Mouse (Mus musculus) heart, embryonic 13.5 days (tissue): ENCODE measurements at regions not wholly inside any gene's neighbourhood (a gene's known extent, or its start where the extent isn't known, plus 50 kb on each side); places are given as distances from the start of the nearest gene placed in this dataset.

Experiments used
- ATAC-seq: fragments of 200-750 bp; cut with Nextera tagmentation; 2 replicates; pipeline ENCODE4 v1.8.0; 2017; ENCODE audit warnings: moderate TSS enrichment; ENCODE audit not compliant: insufficient number of reproducible peaks, low FRiP score, low TSS enrichment; ENCODE audit errors: extremely low read depth
- H3K27ac ChIP-seq: fragments of 300-500 bp; sonication (generic); replicated peaks from 2 replicates; pipeline ENCODE4 v1.5.1; 2015; ENCODE audit warnings: moderate library complexity, mild to moderate bottlenecking, inconsistent platforms
- H3K27me3 ChIP-seq: fragments of 300-500 bp; sonication (generic); replicated peaks from 2 replicates; pipeline ENCODE4 v1.6.1; 2015; ENCODE audit warnings: mild to moderate bottlenecking, inconsistent platforms
- H3K36me3 ChIP-seq: fragments of 300-500 bp; sonication (generic); 2 replicates; pipeline ENCODE4 v1.6.1; 2015; ENCODE audit warnings: mild to moderate bottlenecking, inconsistent platforms
- H3K4me1 ChIP-seq: fragments of 300-500 bp; sonication (generic); 2 replicates; pipeline ENCODE4 v1.6.1; 2015; ENCODE audit warnings: inconsistent platforms
- H3K4me2 ChIP-seq: fragments of 300-500 bp; sonication (generic); 2 replicates; pipeline ENCODE4 v1.6.1; 2015; ENCODE audit warnings: inconsistent platforms, mild to moderate bottlenecking, moderate library complexity
- H3K4me3 ChIP-seq: fragments of 300-500 bp; sonication (generic); 2 replicates; pipeline ENCODE4 v1.5.1; 2015; ENCODE audit warnings: moderate library complexity, mild to moderate bottlenecking, inconsistent platforms
- H3K9ac ChIP-seq: fragments of 300-500 bp; sonication (generic); 2 replicates; pipeline ENCODE4 v1.6.1; 2015; ENCODE audit warnings: inconsistent platforms, mild to moderate bottlenecking, moderate library complexity
- H3K9me3 ChIP-seq: fragments of 300-500 bp; sonication (generic); 2 replicates; pipeline ENCODE4 v1.6.1; 2016; ENCODE audit warnings: inconsistent platforms
- WGBS: fragments of 180-500 bp; shearing (Covaris S2); methylation state at CpG from one replicate; pipeline ENCODE4 v1.1.7; 2015; ENCODE audit warnings: mixed read lengths; 5-methylcytosine and 5-hydroxymethylcytosine counted together

- Histone ChIP-seq H3K27ac (no peak overlapping the region), H3K4me2 (no peak overlapping the region), H3K27me3 (peaks cover 10% of the 10 kb centered on the region; the same call in 1 of the 2 replicates), H3K4me1 (peaks cover 24% of the 10 kb centered on the region), H3K9me3 (no peaks in the 10 kb centered on the region), H3K36me3 (no peaks in the 10 kb centered on the region), H3K4me3 (no peak overlapping the region), H3K9ac (no peak overlapping the region)
- 71% methylated on average over 7 of the region's 7 CpGs for WGBS
- ATAC-seq = no peak
These were observed 123.1 kb downstream of the Sec61b start for GRCm38 (mm10) chr4:47597586-47597985.

GRCm38 (mm10) chr4:47598216-47598615, 123.8 kb downstream of the Sec61b start:
- ATAC-seq = no peak
- H3K4me1 ChIP-seq = peaks cover 24% of the 10 kb centered on the region
- no peaks in the 10 kb centered on the region for H3K9me3 ChIP-seq
- 30% methylated on average over 2 of the region's 2 CpGs for WGBS
- H3K27ac ChIP-seq = no peak overlapping the region
- no peak overlapping the region for H3K4me2 ChIP-seq
- H3K9ac ChIP-seq = no peak overlapping the region
- H3K36me3 ChIP-seq = no peaks in the 10 kb centered on the region
- no peak overlapping the region for H3K4me3 ChIP-seq
- H3K27me3 ChIP-seq = peaks cover 10% of the 10 kb centered on the region; the same call in 1 of the 2 replicates

- WGBS = 72% methylated on average over 10 of the region's 10 CpGs
- Histone ChIP-seq H3K27ac (no peak overlapping the region), H3K4me2 (no peak overlapping the region), H3K4me3 (no peak overlapping the region), H3K9me3 (no peaks in the 10 kb centered on the region), H3K27me3 (peaks cover 7% of the 10 kb centered on the region; the same call in 1 of the 2 replicates), H3K9ac (no peak overlapping the region), H3K36me3 (no peaks in the 10 kb centered on the region), H3K4me1 (peaks cover 28% of the 10 kb centered on the region)
- ATAC-seq = no peak
These were observed 127.0 kb downstream of the Sec61b start for GRCm38 (mm10) chr4:47601301-47602070.

GRCm38 (mm10) chr4:47603378-47603777, 128.9 kb downstream of the Sec61b start:
- H3K9me3 ChIP-seq = no peaks in the 10 kb centered on the region
- peak overlapping the region; percentile 78 for H3K9ac ChIP-seq
- H3K4me1 ChIP-seq = peaks cover 28% of the 10 kb centered on the region
- peak overlapping the region; percentile 97 for H3K27ac ChIP-seq
- H3K4me2 ChIP-seq = peak overlapping the region; percentile 71
- ATAC-seq = no peak
- H3K27me3 ChIP-seq = peaks cover 4% of the 10 kb centered on the region; the same call in 1 of the 2 replicates
- H3K36me3 ChIP-seq = no peaks in the 10 kb centered on the region
- 26% methylated on average over 6 of the region's 6 CpGs for WGBS
- peak overlapping the region; percentile 40 for H3K4me3 ChIP-seq

- peaks cover 2% of the 10 kb centered on the region; the same call in 1 of the 2 replicates for H3K27me3 ChIP-seq
- H3K4me2 ChIP-seq = peak overlapping the region; percentile 71
- H3K9ac ChIP-seq = peak overlapping the region; percentile 78
- no peaks in the 10 kb centered on the region for H3K9me3 ChIP-seq
- peak; percentile 78; the same call in 1 of the 2 replicates for ATAC-seq
- H3K4me3 ChIP-seq = peak overlapping the region; percentile 40
- 19% methylated on average over 14 of the region's 14 CpGs for WGBS
- peaks cover 28% of the 10 kb centered on the region for H3K4me1 ChIP-seq
- H3K27ac ChIP-seq = peak overlapping the region; percentile 97
- H3K36me3 ChIP-seq = no peaks in the 10 kb centered on the region
These were observed 129.5 kb downstream of the Sec61b start for GRCm38 (mm10) chr4:47603847-47604397.

GRCm38 (mm10) chr4:47605676-47606075, 131.2 kb downstream of the Sec61b start:
- no peak overlapping the region for H3K9ac ChIP-seq
- H3K36me3 ChIP-seq = no peaks in the 10 kb centered on the region
- WGBS = 81% methylated on average over 4 of the region's 4 CpGs
- no peak overlapping the region for H3K4me2 ChIP-seq
- no peaks in the 10 kb centered on the region; the same call in 1 of the 2 replicates for H3K27me3 ChIP-seq
- no peak for ATAC-seq
- no peaks in the 10 kb centered on the region for H3K9me3 ChIP-seq
- H3K4me3 ChIP-seq = no peak overlapping the region
- H3K27ac ChIP-seq = no peak overlapping the region
- H3K4me1 ChIP-seq = peaks cover 35% of the 10 kb centered on the region

- Histone ChIP-seq H3K9ac (no peak overlapping the region), H3K4me1 (peaks cover 19% of the 10 kb centered on the region), H3K4me2 (no peak overlapping the region), H3K27ac (no peak overlapping the region), H3K36me3 (no peaks in the 10 kb centered on the region), H3K9me3 (no peaks in the 10 kb centered on the region), H3K4me3 (no peak overlapping the region), H3K27me3 (no peaks in the 10 kb centered on the region; the same call in 1 of the 2 replicates)
- no peak for ATAC-seq
- 68% methylated on average over 5 of the region's 5 CpGs for WGBS
These were observed 134.2 kb downstream of the Sec61b start for GRCm38 (mm10) chr4:47608673-47609072.

- Histone ChIP-seq H3K4me1 (peaks cover 7% of the 10 kb centered on the region), H3K4me2 (no peak overlapping the region), H3K36me3 (no peaks in the 10 kb centered on the region), H3K4me3 (no peak overlapping the region), H3K9ac (no peak overlapping the region), H3K27ac (no peak overlapping the region), H3K27me3 (no peaks in the 10 kb centered on the region; the same call in 1 of the 2 replicates), H3K9me3 (no peaks in the 10 kb centered on the region)
- 65% methylated on average over 5 of the region's 5 CpGs for WGBS
- no peak for ATAC-seq
These were observed 136.5 kb downstream of the Sec61b start for GRCm38 (mm10) chr4:47610913-47611312.

GRCm38 (mm10) chr4:47616525-47616924, 142.1 kb downstream of the Sec61b start:
- H3K9ac ChIP-seq = no peak overlapping the region
- H3K27ac ChIP-seq = no peak overlapping the region
- no peak overlapping the region for H3K4me3 ChIP-seq
- no peak for ATAC-seq
- WGBS = 70% methylated on average over 3 of the region's 3 CpGs
- peaks cover 15% of the 10 kb centered on the region for H3K4me1 ChIP-seq
- H3K36me3 ChIP-seq = no peaks in the 10 kb centered on the region
- no peak overlapping the region for H3K4me2 ChIP-seq
- H3K27me3 ChIP-seq = no peaks in the 10 kb centered on the region
- H3K9me3 ChIP-seq = no peaks in the 10 kb centered on the region

GRCm38 (mm10) chr4:47620700-47621099, 146.2 kb downstream of the Sec61b start:
- Histone ChIP-seq H3K4me3 (no peak overlapping the region), H3K9ac (no peak overlapping the region), H3K9me3 (no peaks in the 10 kb centered on the region), H3K36me3 (no peaks in the 10 kb centered on the region), H3K27me3 (no peaks in the 10 kb centered on the region), H3K4me2 (no peak overlapping the region), H3K4me1 (peaks cover 15% of the 10 kb centered on the region), H3K27ac (no peak overlapping the region)
- no peak for ATAC-seq
- 61% methylated on average over 3 of the region's 3 CpGs for whole genome bisulfite sequencing

- no peaks in the 10 kb centered on the region for H3K27me3 ChIP-seq
- H3K4me1 ChIP-seq = peaks cover 15% of the 10 kb centered on the region
- WGBS = 79% methylated on average over 13 of the region's 13 CpGs
- no peak overlapping the region for H3K4me3 ChIP-seq
- H3K9ac ChIP-seq = no peak overlapping the region
- no peaks in the 10 kb centered on the region for H3K36me3 ChIP-seq
- H3K27ac ChIP-seq = no peak overlapping the region
- H3K4me2 ChIP-seq = no peak overlapping the region
- ATAC-seq = no peak
- no peaks in the 10 kb centered on the region for H3K9me3 ChIP-seq
These were observed 148.6 kb downstream of the Sec61b start for GRCm38 (mm10) chr4:47622851-47623743.
